Mouse (Mus musculus) CD8-positive naive resting alpha-beta T cell, adult 57 days (primary cell): Measurements from ENCODE around the gene Rgma. TPM values are rescaled to one million over a fixed set of nuclear protein-coding genes. Genes with fewer than 3 reads are reported as not detected.

ENCODE experiments used
- total RNA-seq: library from RNA; stranded (reverse); gene quantifications from one replicate; pipeline ENCODE4 v1.2.4, GENCODE M21; 2023

Rgma gene
- total RNA-seq, result not detected

DNA sequence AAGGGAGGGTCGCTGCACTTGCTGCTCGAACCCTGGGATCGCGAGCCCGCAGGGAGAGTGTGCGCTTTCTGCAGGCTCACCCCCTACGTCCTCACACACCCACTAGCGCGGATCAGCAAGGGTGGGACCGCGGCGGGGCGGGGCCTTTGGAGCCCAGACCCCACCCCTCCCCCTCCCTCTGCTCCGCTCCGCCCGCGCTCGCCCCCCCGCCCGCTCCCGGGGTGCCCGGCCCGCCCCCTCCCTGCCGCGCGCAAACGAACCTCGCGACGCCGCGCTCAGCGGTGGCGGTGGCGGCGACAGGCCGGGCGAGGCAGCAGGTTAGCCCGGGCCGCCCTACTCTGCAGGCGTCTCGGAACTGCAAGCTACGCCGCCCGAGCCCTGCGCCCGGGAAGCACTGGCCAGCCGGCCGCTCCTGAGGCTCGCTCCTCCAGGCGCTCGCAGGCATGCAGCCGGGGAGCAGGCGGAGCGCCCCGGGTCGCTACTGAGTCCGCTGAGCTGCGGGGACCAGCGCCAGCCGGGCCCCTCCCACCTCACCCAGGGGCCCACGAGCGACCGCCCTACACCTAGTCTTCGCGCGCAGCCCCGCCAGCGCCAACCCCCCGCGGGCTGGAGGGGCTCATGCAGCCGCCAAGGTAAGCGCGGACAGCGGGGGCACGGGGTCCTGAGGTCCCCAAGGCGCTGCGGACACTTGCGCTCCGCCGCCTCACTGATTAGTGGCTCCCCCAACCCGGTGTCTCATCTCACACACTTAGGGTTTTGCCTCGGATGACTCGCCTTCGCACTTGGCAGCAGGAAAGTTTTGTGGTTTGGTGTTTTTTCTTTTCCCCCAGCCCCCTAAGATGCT, at the start of gene Rgma:
Gene Rgma, plus strand, starts transcription at position 253 of the 844 bp plus-strand sequence.

Other genes starting within 250 kb of the Rgma start
- gene Chd2, start 166.3 kb downstream of the Rgma start, total RNA-seq, result 451 TPM